Mouse (Mus musculus): ENCODE measurements around the gene Adcy7. TPM values are rescaled to one million over a fixed set of nuclear protein-coding genes. Genes with fewer than 3 reads are reported as not detected.

The Adcy7 gene
- total and polyA plus RNA-seq, 2 experiments from 2014 or later: 8.6 to 23.2 TPM

DNA sequence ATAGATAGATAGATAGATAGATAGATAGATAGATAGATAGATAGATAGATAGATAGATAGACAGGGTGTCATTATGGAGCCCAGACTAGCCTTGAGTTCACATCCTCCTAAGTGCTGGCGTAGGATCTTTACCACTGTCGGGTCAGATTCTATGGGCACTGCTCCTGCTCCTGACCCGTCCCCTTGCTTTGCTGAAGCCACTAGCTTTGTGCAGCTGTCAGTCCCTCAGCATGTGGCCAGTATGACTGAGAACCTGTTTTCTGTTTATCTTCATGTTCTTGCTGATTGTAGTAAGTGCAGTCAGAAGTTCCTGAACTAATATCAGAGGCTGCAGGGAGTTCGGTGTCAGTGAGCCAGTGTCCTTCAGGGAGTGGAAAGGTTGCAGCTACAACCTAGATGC lies 35.5 kb downstream of the Adcy7 start:
- no peak for DNase-seq (ENCODE audit: low spot score)
- WGBS: 89% methylated on average over 4 of the region's 4 CpGs
- Histone ChIP-seq H3K4me2 (ENCODE audit: low read depth, low read length) (no peak overlapping the region), H3K4me3 (ENCODE audit: low read length) (no peak overlapping the region), H3K4me1 (ENCODE audit: insufficient read depth, low read length) (no peaks in the 10 kb centered on the region), H3K27me3 (ENCODE audit: insufficient read depth, low read length) (no peaks in the 10 kb centered on the region), H3K27ac (no peak overlapping the region), H3K9me3 (ENCODE audit: low read length) (no peaks in the 10 kb centered on the region), H3K9ac (replicated peaks; ENCODE audit: low read length) (no peak overlapping the region), H3K36me3 (ENCODE audit: insufficient read depth, low read length) (no peaks in the 10 kb centered on the region)
- ATAC-seq: no peak
- TF ChIP-seq CTCF (IDR thresholded peaks at IDR 0.05; ENCODE audit: low read depth): no peak

DNA sequence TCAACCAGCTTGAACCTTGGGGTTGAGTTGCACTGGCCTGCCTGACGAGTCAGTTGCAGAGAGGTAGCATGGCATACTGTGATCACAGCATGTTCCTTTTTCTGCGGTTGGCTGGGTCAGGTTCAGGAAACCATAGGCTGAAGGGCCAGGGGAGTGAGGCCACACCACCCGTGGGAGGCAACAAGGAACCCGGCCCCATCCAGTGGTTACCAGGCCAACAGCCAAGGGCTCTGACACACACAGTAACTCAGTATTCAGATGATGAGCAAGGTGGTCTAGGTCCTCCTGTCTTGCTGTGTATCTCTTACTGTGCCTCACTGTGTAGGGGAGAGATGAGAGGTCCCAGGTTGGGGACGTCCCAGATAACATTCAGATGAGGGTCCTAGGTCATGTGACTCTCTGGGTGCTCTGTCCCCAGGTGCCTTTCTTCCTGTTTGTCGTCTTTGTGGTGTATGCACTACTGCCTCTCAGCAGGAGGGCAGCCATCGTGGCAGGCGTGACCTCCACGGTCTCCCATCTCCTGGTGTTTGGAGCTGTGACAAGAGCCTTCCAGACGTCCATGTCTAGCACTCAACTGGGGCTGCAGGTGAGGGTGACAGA lies 37.2 kb downstream of the Adcy7 start:
- Histone ChIP-seq H3K9ac (replicated peaks; ENCODE audit: low read length) (no peak overlapping the region), H3K27me3 (ENCODE audit: insufficient read depth, low read length) (no peaks in the 10 kb centered on the region), H3K4me3 (ENCODE audit: low read length) (no peak overlapping the region), H3K36me3 (ENCODE audit: insufficient read depth, low read length) (no peaks in the 10 kb centered on the region), H3K4me1 (ENCODE audit: insufficient read depth, low read length) (no peaks in the 10 kb centered on the region), H3K27ac (no peak overlapping the region), H3K9me3 (ENCODE audit: low read length) (no peaks in the 10 kb centered on the region), H3K4me2 (ENCODE audit: low read depth, low read length) (no peak overlapping the region)
- ATAC-seq (no peak), DNase-seq (ENCODE audit: low spot score) (no peak)
- TF ChIP-seq CTCF (IDR thresholded peaks at IDR 0.05; ENCODE audit: low read depth): no peak
- 73% methylated on average over 10 of the region's 10 CpGs for WGBS

GRCm38 (mm10) chr8:88309881-88310280 lies 37.7 kb downstream of the Adcy7 start:
- ATAC-seq: no peak
- H3K27me3 ChIP-seq (ENCODE audit: insufficient read depth, low read length): no peaks in the 10 kb centered on the region
- no peak for TF ChIP-seq CTCF (IDR thresholded peaks at IDR 0.05; ENCODE audit: low read depth)

GRCm38 (mm10) chr8:88310286-88310685 lies 38.1 kb downstream of the Adcy7 start:
- H3K4me2 ChIP-seq (ENCODE audit: low read depth, low read length): no peak overlapping the region
- no peak for TF ChIP-seq CTCF (IDR thresholded peaks at IDR 0.05; ENCODE audit: low read depth)
- H3K36me3 ChIP-seq (ENCODE audit: insufficient read depth, low read length): no peaks in the 10 kb centered on the region
- no peaks in the 10 kb centered on the region for H3K4me1 ChIP-seq (ENCODE audit: insufficient read depth, low read length)
- 76% methylated on average over 13 of the region's 13 CpGs for WGBS
- ATAC-seq: no peak
- no peak overlapping the region for H3K9ac ChIP-seq (replicated peaks; ENCODE audit: low read length)
- no peaks in the 10 kb centered on the region for H3K9me3 ChIP-seq (ENCODE audit: low read length)
- no peak overlapping the region for H3K4me3 ChIP-seq (ENCODE audit: low read length)
- no peak for DNase-seq (ENCODE audit: low spot score)
- no peak overlapping the region for H3K27ac ChIP-seq
- no peaks in the 10 kb centered on the region for H3K27me3 ChIP-seq (ENCODE audit: insufficient read depth, low read length)

More at GRCm38 (mm10) chr8:88309881-88310280, 37.7 kb downstream of the Adcy7 start:
- DNase-seq (ENCODE audit: low spot score): no peak
- H3K4me1 ChIP-seq (ENCODE audit: insufficient read depth, low read length): no peaks in the 10 kb centered on the region
- no peaks in the 10 kb centered on the region for H3K36me3 ChIP-seq (ENCODE audit: insufficient read depth, low read length)
- WGBS: 94% methylated on average over 7 of the region's 7 CpGs
- no peak overlapping the region for H3K9ac ChIP-seq (replicated peaks; ENCODE audit: low read length)
- no peak overlapping the region for H3K4me2 ChIP-seq (ENCODE audit: low read depth, low read length)
- no peak overlapping the region for H3K4me3 ChIP-seq (ENCODE audit: low read length)
- H3K9me3 ChIP-seq (ENCODE audit: low read length): no peaks in the 10 kb centered on the region
- no peak overlapping the region for H3K27ac ChIP-seq

- H3K4me3 ChIP-seq (ENCODE audit: low read length): no peak overlapping the region
- H3K9me3 ChIP-seq (ENCODE audit: low read length): no peaks in the 10 kb centered on the region
- no peak for TF ChIP-seq CTCF (IDR thresholded peaks at IDR 0.05; ENCODE audit: low read depth)
- peak; percentile 15 for DNase-seq (ENCODE audit: low spot score)
- no peak overlapping the region for H3K27ac ChIP-seq
- H3K4me1 ChIP-seq (ENCODE audit: insufficient read depth, low read length): 0 out of 2 replicates have a peak, but pooled peaks cover 9% of the 10 kb centered on the region
- WGBS: 70% methylated on average over 8 of the region's 8 CpGs
- no peaks in the 10 kb centered on the region for H3K27me3 ChIP-seq (ENCODE audit: insufficient read depth, low read length)
- H3K4me2 ChIP-seq (ENCODE audit: low read depth, low read length): no peak overlapping the region
- no peak for ATAC-seq
- no peak overlapping the region for H3K9ac ChIP-seq (replicated peaks; ENCODE audit: low read length)
- no peaks in the 10 kb centered on the region for H3K36me3 ChIP-seq (ENCODE audit: insufficient read depth, low read length)
Measured at GRCm38 (mm10) chr8:88312966-88313365, 40.8 kb downstream of the Adcy7 start.

DNA sequence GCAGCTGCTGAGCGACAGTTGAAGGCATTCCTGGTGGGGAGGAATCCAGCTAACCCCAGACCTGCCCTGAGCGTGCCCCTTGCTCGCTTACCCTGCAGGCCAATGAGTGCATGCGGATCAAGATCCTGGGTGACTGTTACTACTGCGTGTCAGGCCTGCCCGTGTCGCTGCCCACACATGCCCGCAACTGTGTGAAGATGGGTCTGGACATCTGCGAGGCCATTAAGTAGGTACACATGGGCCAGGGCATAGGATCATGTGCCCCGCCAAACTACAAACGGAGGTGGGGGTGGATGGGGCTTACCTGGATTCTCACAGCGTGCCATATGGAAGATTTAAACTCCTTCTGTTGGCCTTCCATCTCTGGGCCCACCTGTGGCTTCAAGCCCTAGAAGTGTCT lies 41.8 kb downstream of the Adcy7 start:
- WGBS: 92% methylated on average over 12 of the region's 12 CpGs
- Histone ChIP-seq H3K27ac (no peak overlapping the region), H3K36me3 (ENCODE audit: insufficient read depth, low read length) (no peaks in the 10 kb centered on the region), H3K4me1 (ENCODE audit: insufficient read depth, low read length) (0 out of 2 replicates have a peak, but pooled peaks cover 9% of the 10 kb centered on the region), H3K4me2 (ENCODE audit: low read depth, low read length) (no peak overlapping the region), H3K9ac (replicated peaks; ENCODE audit: low read length) (no peak overlapping the region), H3K9me3 (ENCODE audit: low read length) (no peaks in the 10 kb centered on the region), H3K27me3 (ENCODE audit: insufficient read depth, low read length) (no peaks in the 10 kb centered on the region), H3K4me3 (ENCODE audit: low read length) (no peak overlapping the region)
- no peak for ATAC-seq
- TF ChIP-seq CTCF (IDR thresholded peaks at IDR 0.05; ENCODE audit: low read depth): no peak
- DNase-seq (ENCODE audit: low spot score): no peak

- no peaks in the 10 kb centered on the region for H3K9me3 ChIP-seq (ENCODE audit: low read length)
- H3K36me3 ChIP-seq (ENCODE audit: insufficient read depth, low read length): no peaks in the 10 kb centered on the region
- no peak overlapping the region for H3K27ac ChIP-seq
- no peak overlapping the region for H3K4me2 ChIP-seq (ENCODE audit: low read depth, low read length)
- no peak for TF ChIP-seq CTCF (IDR thresholded peaks at IDR 0.05; ENCODE audit: low read depth)
- over 99% methylated on average over 8 of the region's 8 CpGs for WGBS
- ATAC-seq (no peak), DNase-seq (ENCODE audit: low spot score) (no peak)
- 0 out of 2 replicates have a peak, but pooled peaks cover 9% of the 10 kb centered on the region for H3K4me1 ChIP-seq (ENCODE audit: insufficient read depth, low read length)
- H3K9ac ChIP-seq (replicated peaks; ENCODE audit: low read length): no peak overlapping the region
- no peak overlapping the region for H3K4me3 ChIP-seq (ENCODE audit: low read length)
- H3K27me3 ChIP-seq (ENCODE audit: insufficient read depth, low read length): no peaks in the 10 kb centered on the region
Measured at GRCm38 (mm10) chr8:88315302-88315701, 43.1 kb downstream of the Adcy7 start.
